ENCODE assay signal across 17 mouse cellular contexts in genomic region chr1:139038074-139038473, GRCm38 (mm10).
DNase-seq lines count a peak whose midpoint lies in the region; ATAC-seq and TF ChIP-seq lines count a peak whose summit lies in the region.
"Had no signal": no experiment of that assay in that cellular context is flagged by ENCODE, and none has a peak within 500 bp of the region (broad histone marks: within the 10 kb centered on the region; RNA-seq: fewer than 3 reads in every experiment).

No protein-coding gene starts in this region.

- no peak overlapping the region for H3K27ac ChIP-seq in embryonic facial prominence, embryonic 11.5 days (replicated peaks; ENCODE audit: low read depth, low read length)
- H3K27ac ChIP-seq in embryonic facial prominence, embryonic 10.5 days (replicated peaks), result no peak overlapping the region
- H3K27ac ChIP-seq in forebrain, embryonic 15.5 days (replicated peaks), result 0 out of 2 replicates have a peak overlapping the region, but pooled peaks have one; percentile 11
- H3K27ac ChIP-seq in midbrain, embryonic 13.5 days, result peak overlapping the region; percentile 56
- no peak overlapping the region for H3K27ac ChIP-seq in intestine, embryonic 15.5 days
- H3K27ac ChIP-seq: hindbrain, embryonic 15.5 days; liver, embryonic 13.5 days had no signal

- H3K27me3 ChIP-seq in embryonic facial prominence, embryonic 11.5 days (ENCODE audit: control insufficient read depth, insufficient read depth, low read length), result no peaks in the 10 kb centered on the region
- H3K27me3 ChIP-seq in embryonic facial prominence, embryonic 10.5 days (replicated peaks; ENCODE audit: low read depth, poor library complexity, severe bottlenecking), result no peaks in the 10 kb centered on the region
- H3K27me3 ChIP-seq in forebrain, embryonic 15.5 days, result no peaks in the 10 kb centered on the region
- H3K27me3 ChIP-seq in midbrain, embryonic 13.5 days, result no peaks in the 10 kb centered on the region
- no peaks in the 10 kb centered on the region for H3K27me3 ChIP-seq in intestine, embryonic 15.5 days (replicated peaks)
- H3K27me3 ChIP-seq: hindbrain, embryonic 15.5 days; liver, embryonic 13.5 days; megakaryocyte, embryonic 14.5 days had no signal

- no peaks in the 10 kb centered on the region for H3K36me3 ChIP-seq in embryonic facial prominence, embryonic 11.5 days (replicated peaks; ENCODE audit: control insufficient read depth, insufficient read depth, low read depth, low read length)
- no peaks in the 10 kb centered on the region for H3K36me3 ChIP-seq in embryonic facial prominence, embryonic 10.5 days (replicated peaks)
- H3K36me3 ChIP-seq in forebrain, embryonic 15.5 days, result no peaks in the 10 kb centered on the region
- no peaks in the 10 kb centered on the region for H3K36me3 ChIP-seq in midbrain, embryonic 13.5 days
- no peaks in the 10 kb centered on the region for H3K36me3 ChIP-seq in intestine, embryonic 15.5 days
- H3K36me3 ChIP-seq: hindbrain, embryonic 15.5 days; liver, embryonic 13.5 days had no signal

- ATAC-seq in embryonic facial prominence, embryonic 11.5 days (replicated peaks; ENCODE audit: insufficient number of reproducible peaks, low FRiP score, low TSS enrichment, low read depth), result peak; percentile 48; the same call in 1 of the 2 replicates
- no peak; the same call in 1 of the 2 replicates for ATAC-seq in forebrain, embryonic 15.5 days (replicated peaks)
- peak; percentile 96 for ATAC-seq in midbrain, embryonic 13.5 days
- no peak for ATAC-seq in intestine, embryonic 15.5 days
- ATAC-seq: activated CD4-positive, CD25-positive, alpha-beta regulatory T cell, adult 4 months; lung, postnatal 0 days had no signal

- H3K9ac ChIP-seq in embryonic facial prominence, embryonic 11.5 days (replicated peaks; ENCODE audit: low read length), result no peak overlapping the region
- H3K9ac ChIP-seq in forebrain, embryonic 15.5 days (replicated peaks), result no peak overlapping the region
- no peak overlapping the region for H3K9ac ChIP-seq in midbrain, embryonic 13.5 days (replicated peaks)
- H3K9ac ChIP-seq in intestine, embryonic 15.5 days, result no peak overlapping the region
- H3K9ac ChIP-seq: hindbrain, embryonic 15.5 days; liver, embryonic 13.5 days had no signal

- no peak overlapping the region for H3K4me3 ChIP-seq in embryonic facial prominence, embryonic 11.5 days (ENCODE audit: low read depth, low read length)
- H3K4me3 ChIP-seq in embryonic facial prominence, embryonic 10.5 days, result no peak overlapping the region
- no peak overlapping the region for H3K4me3 ChIP-seq in forebrain, embryonic 15.5 days
- H3K4me3 ChIP-seq in midbrain, embryonic 13.5 days (replicated peaks), result no peak overlapping the region
- H3K4me3 ChIP-seq in intestine, embryonic 15.5 days (replicated peaks), result no peak overlapping the region
- H3K4me3 ChIP-seq: hindbrain, embryonic 15.5 days; liver, embryonic 13.5 days had no signal

- TF ChIP-seq CTCF in brain, embryonic 14.5 days (IDR thresholded peaks at IDR 0.05; ENCODE audit: borderline replicate concordance, extremely low read depth, insufficient read depth, insufficient read length), result no peak

- no peaks in the 10 kb centered on the region for H3K9me3 ChIP-seq in embryonic facial prominence, embryonic 11.5 days (replicated peaks; ENCODE audit: control insufficient read depth, low read length)
- H3K9me3 ChIP-seq in embryonic facial prominence, embryonic 10.5 days, result no peaks in the 10 kb centered on the region
- no peaks in the 10 kb centered on the region for H3K9me3 ChIP-seq in forebrain, embryonic 15.5 days
- no peaks in the 10 kb centered on the region for H3K9me3 ChIP-seq in midbrain, embryonic 13.5 days
- H3K9me3 ChIP-seq in intestine, embryonic 15.5 days, result no peaks in the 10 kb centered on the region
- H3K9me3 ChIP-seq: hindbrain, embryonic 15.5 days; liver, embryonic 13.5 days; megakaryocyte, embryonic 14.5 days had no signal

- WGBS in embryonic facial prominence, embryonic 11.5 days, result 19% methylated on average over 4 of the region's 4 CpGs
- WGBS in embryonic facial prominence, embryonic 10.5 days, result 27% methylated on average over 4 of the region's 4 CpGs
- 17% methylated on average over 4 of the region's 4 CpGs for WGBS in forebrain, embryonic 15.5 days
- 19% methylated on average over 4 of the region's 4 CpGs for WGBS in midbrain, embryonic 13.5 days
- 63% methylated on average over 4 of the region's 4 CpGs for WGBS in intestine, embryonic 15.5 days

- no peak overlapping the region for H3K4me2 ChIP-seq in embryonic facial prominence, embryonic 11.5 days (ENCODE audit: low read depth, low read length)
- no peak overlapping the region for H3K4me2 ChIP-seq in forebrain, embryonic 15.5 days (replicated peaks)
- no peak overlapping the region for H3K4me2 ChIP-seq in midbrain, embryonic 13.5 days (replicated peaks)
- no peak overlapping the region for H3K4me2 ChIP-seq in intestine, embryonic 15.5 days (replicated peaks)
- H3K4me2 ChIP-seq: hindbrain, embryonic 15.5 days; liver, embryonic 13.5 days had no signal

- TF ChIP-seq POLR2A in brain, embryonic 14.5 days (IDR thresholded peaks at IDR 0.05; ENCODE audit: borderline replicate concordance, extremely low read depth, insufficient read depth, insufficient read length, poor library complexity, severe bottlenecking), result no peak

- no peaks in the 10 kb centered on the region for H3K4me1 ChIP-seq in embryonic facial prominence, embryonic 11.5 days (ENCODE audit: control insufficient read depth, insufficient read depth, low read length)
- no peaks in the 10 kb centered on the region for H3K4me1 ChIP-seq in embryonic facial prominence, embryonic 10.5 days
- peaks cover 7% of the 10 kb centered on the region; the same call in 1 of the 2 replicates for H3K4me1 ChIP-seq in forebrain, embryonic 15.5 days
- H3K4me1 ChIP-seq in midbrain, embryonic 13.5 days (replicated peaks), result peaks cover 30% of the 10 kb centered on the region
- no peaks in the 10 kb centered on the region for H3K4me1 ChIP-seq in intestine, embryonic 15.5 days (replicated peaks)
- H3K4me1 ChIP-seq: hindbrain, embryonic 15.5 days had no signal

- DNase-seq in embryonic facial prominence, embryonic 11.5 days (ENCODE audit: low spot score), result no peak
- DNase-seq in embryonic facial prominence, embryonic 10.5 days (ENCODE audit: low spot score), result no peak
- peak; percentile 84 for DNase-seq in brain, embryonic 14.5 days (ENCODE audit: low read depth)
- no peak for DNase-seq in lung, postnatal 14 days
- DNase-seq in ovary, postnatal 10 days (ENCODE audit: low spot score), result no peak
- DNase-seq: cerebellum, postnatal 25 days; kidney, adult 2 months; kidney, postnatal 36 days; liver, embryonic 13.5 days; thymus, postnatal 25 days had no signal

Comparison
In these comparisons a context has a peak if more than half of its experiments do, and no peak if none do; other contexts are left out.
1. ATAC-seq: peak in embryonic facial prominence, embryonic 11.5 days (single experiment) and midbrain, embryonic 13.5 days (single experiment); none in forebrain, embryonic 15.5 days (single experiment) and intestine, embryonic 15.5 days (single experiment).
2. H3K27ac ChIP-seq: peak in forebrain, embryonic 15.5 days (single experiment) and midbrain, embryonic 13.5 days (single experiment); none in embryonic facial prominence, embryonic 11.5 days (single experiment), embryonic facial prominence, embryonic 10.5 days (single experiment) and intestine, embryonic 15.5 days (single experiment).